Comparison of ENCODE assay signal across 8 mouse cellular contexts in genomic region chr2:162682674-162683073, GRCm38 (mm10). TPM values are rescaled to one million over a fixed set of nuclear protein-coding genes. Genes with fewer than 3 reads are reported as not detected.
DNase-seq lines count a peak whose midpoint lies in the region; ATAC-seq and TF ChIP-seq lines count a peak whose summit lies in the region.

No protein-coding gene starts in this region.

- no peaks in the 10 kb centered on the region for H3K4me1 ChIP-seq in midbrain, embryonic 11.5 days (ENCODE audit: control insufficient read depth, insufficient read depth, low read length)
- 0 out of 2 replicates have a peak, but pooled peaks cover under 1% of the 10 kb centered on the region for H3K4me1 ChIP-seq in midbrain, embryonic 16.5 days (ENCODE audit: control insufficient read depth, insufficient read depth, low read length)
- no peaks in the 10 kb centered on the region for H3K4me1 ChIP-seq in limb, embryonic 14.5 days (ENCODE audit: control insufficient read depth, insufficient read depth, low read length)

- H3K27me3 ChIP-seq in midbrain, embryonic 11.5 days (ENCODE audit: control insufficient read depth, insufficient read depth, low read length), result no peaks in the 10 kb centered on the region
- H3K27me3 ChIP-seq in midbrain, embryonic 16.5 days (ENCODE audit: control insufficient read depth, insufficient read depth, low read depth, low read length), result no peaks in the 10 kb centered on the region
- no peaks in the 10 kb centered on the region for H3K27me3 ChIP-seq in limb, embryonic 14.5 days (ENCODE audit: control insufficient read depth, insufficient read depth, low read length)

- H3K27ac ChIP-seq in midbrain, embryonic 11.5 days (ENCODE audit: low read depth, low read length), result no peak overlapping the region
- H3K27ac ChIP-seq in midbrain, embryonic 16.5 days (ENCODE audit: low read length), result no peak overlapping the region
- no peak overlapping the region for H3K27ac ChIP-seq in limb, embryonic 14.5 days (replicated peaks; ENCODE audit: low read depth, low read length)

- ATAC-seq in midbrain, embryonic 11.5 days (ENCODE audit: low FRiP score), result peak; percentile 48; the same call in 1 of the 2 replicates
- no peak for ATAC-seq in midbrain, embryonic 16.5 days
- peak; percentile 68 for ATAC-seq in common myeloid progenitor, adult 5-6 weeks (replicated peaks; ENCODE audit: low read depth, poor library complexity, severe bottlenecking)
- no peak for ATAC-seq in limb, embryonic 14.5 days (ENCODE audit: low FRiP score, low read depth)
- no peak for ATAC-seq in inflammation-experienced regulatory T-cells, adult 6 months

- H3K4me3 ChIP-seq in midbrain, embryonic 11.5 days (ENCODE audit: low read depth, low read length), result no peak overlapping the region
- H3K4me3 ChIP-seq in midbrain, embryonic 16.5 days (ENCODE audit: low read depth, low read length), result no peak overlapping the region
- no peak overlapping the region for H3K4me3 ChIP-seq in limb, embryonic 14.5 days (replicated peaks; ENCODE audit: low read length)

- TF ChIP-seq POLR2A in limb, embryonic 14.5 days (IDR thresholded peaks at IDR 0.05; ENCODE audit: borderline replicate concordance, extremely low read depth, insufficient read depth, insufficient read length), result no peak

- 24% methylated on average over 6 of the region's 6 CpGs for WGBS in midbrain, embryonic 11.5 days
- 4% methylated on average over 6 of the region's 6 CpGs for WGBS in midbrain, embryonic 16.5 days
- WGBS in limb, embryonic 14.5 days, result 11% methylated on average over 6 of the region's 6 CpGs

- H3K36me3 ChIP-seq in midbrain, embryonic 11.5 days (ENCODE audit: control insufficient read depth, insufficient read depth, low read length), result no peaks in the 10 kb centered on the region
- no peaks in the 10 kb centered on the region for H3K36me3 ChIP-seq in midbrain, embryonic 16.5 days (ENCODE audit: control insufficient read depth, insufficient read depth, low read length)
- H3K36me3 ChIP-seq in limb, embryonic 14.5 days (ENCODE audit: control insufficient read depth, insufficient read depth, low read length), result no peaks in the 10 kb centered on the region

- H3K9me3 ChIP-seq in midbrain, embryonic 11.5 days (ENCODE audit: control insufficient read depth, low read length), result no peaks in the 10 kb centered on the region
- H3K9me3 ChIP-seq in midbrain, embryonic 16.5 days (replicated peaks; ENCODE audit: control insufficient read depth, low read length, poor library complexity, severe bottlenecking), result no peaks in the 10 kb centered on the region
- H3K9me3 ChIP-seq in limb, embryonic 14.5 days (ENCODE audit: control insufficient read depth, low read length), result no peaks in the 10 kb centered on the region

- H3K4me2 ChIP-seq in midbrain, embryonic 11.5 days, result no peak overlapping the region
- H3K4me2 ChIP-seq in midbrain, embryonic 16.5 days (ENCODE audit: low read length), result no peak overlapping the region
- no peak overlapping the region for H3K4me2 ChIP-seq in limb, embryonic 14.5 days (replicated peaks; ENCODE audit: low read depth, low read length, severe bottlenecking)

- no peak overlapping the region for H3K9ac ChIP-seq in midbrain, embryonic 11.5 days (ENCODE audit: low read length)
- H3K9ac ChIP-seq in midbrain, embryonic 16.5 days (ENCODE audit: low read depth, low read length), result no peak overlapping the region
- H3K9ac ChIP-seq in limb, embryonic 14.5 days (ENCODE audit: low read depth, low read length, severe bottlenecking), result no peak overlapping the region

- DNase-seq in midbrain, embryonic 11.5 days (ENCODE audit: low spot score, missing footprints), result no peak
- peak; percentile 46 for DNase-seq in adrenal gland, postnatal 14 days
- DNase-seq in kidney, adult 9 months, result peak; percentile 60
- peak; percentile 38 for DNase-seq in limb, embryonic 14.5 days (ENCODE audit: low spot score)
- DNase-seq in right cerebral cortex, postnatal 4 days, result peak; percentile 34

RNA-seq across cellular contexts. Expression of gene Ptprt, which starts 21.7 kb away (rescaled TPM):
- 0.77 and 1.8 TPM in 2 replicates for polyA plus RNA-seq in midbrain, embryonic 11.5 days (2014; fragmentation: Nextera tagmentation; extraction: Ambion mirVana)
- 11.7 and 12.4 TPM in 2 replicates for polyA plus RNA-seq in midbrain, embryonic 16.5 days (2015; fragmentation: Nextera tagmentation; extraction: Ambion mirVana)
- total RNA-seq in adrenal gland, postnatal 14 days (2021), result 0.53 and 0.89 TPM in 2 replicates
- total RNA-seq in common myeloid progenitor, adult 5-6 weeks (2017), result not detected in 2 replicates
- 2.2 and 4.7 TPM in 2 replicates for polyA plus RNA-seq in limb, embryonic 14.5 days (2012; rRNA removed)
- 1.5 and 3.1 TPM in 2 replicates for polyA plus RNA-seq in limb, embryonic 14.5 days (2014; fragmentation: Nextera tagmentation; extraction: Ambion mirVana)
- not detected for polyA plus RNA-seq in inflammation-experienced regulatory T-cells, adult 6 months (2017; shearing (Covaris generic))

Comparison
In these comparisons a context has a peak if more than half of its experiments do, and no peak if none do; other contexts are left out.
1. ATAC-seq: peak in midbrain, embryonic 11.5 days (single experiment) and common myeloid progenitor, adult 5-6 weeks (single experiment); none in midbrain, embryonic 16.5 days (single experiment), limb, embryonic 14.5 days (single experiment) and inflammation-experienced regulatory T-cells, adult 6 months (single experiment).